Mouse (Mus musculus) brain, adult 2 months (tissue): ENCODE measurements at regions not wholly inside any gene's neighbourhood (a gene's known extent, or its start where the extent isn't known, plus 50 kb on each side); places are given as distances from the start of the nearest gene placed in this dataset.

Experiments used
- DNase-seq: peaks from one replicate; pipeline ENCODE4 v3.0.0; 2011; ENCODE audit warnings: low read depth, low spot score

GRCm38 (mm10) chrX:14592793-14593192 lies 381.8 kb downstream of the H2al1n start:
- no peak for DNase-seq

- no peak for DNase-seq
Measured at GRCm38 (mm10) chrX:14596799-14597198, 385.9 kb downstream of the H2al1n start.

- peak; percentile 86 for DNase-seq
Measured at GRCm38 (mm10) chrX:14601916-14602315, 391.0 kb downstream of the H2al1n start.

GRCm38 (mm10) chrX:14609196-14609595 lies 398.2 kb downstream of the H2al1n start:
- peak; percentile 76 for DNase-seq

GRCm38 (mm10) chrX:14628267-14628901 lies 417.4 kb downstream of the H2al1n start:
- no peak for DNase-seq

- no peak for DNase-seq
Measured at GRCm38 (mm10) chrX:14639378-14639777, 428.4 kb downstream of the H2al1n start.

- DNase-seq = no peak
Measured at GRCm38 (mm10) chrX:14664852-14665251, 453.9 kb downstream of the H2al1n start.

- no peak for DNase-seq
Measured at GRCm38 (mm10) chrX:14696375-14696774, 485.4 kb downstream of the H2al1n start.

GRCm38 (mm10) chrX:14738999-14739398 lies 528.1 kb downstream of the H2al1n start:
- DNase-seq = no peak
